Mouse (Mus musculus) megakaryocyte-erythroid progenitor cell, adult 5-6 weeks (primary cell): Measurements from ENCODE around the gene Cd55b. TPM values are rescaled to one million over a fixed set of nuclear protein-coding genes. Genes with fewer than 3 reads are reported as not detected.

Experiments
- ATAC-seq: replicated peaks from 2 replicates; pipeline ENCODE4 v1.8.0; 2016; ENCODE audit warnings: mild to moderate bottlenecking, inconsistent platforms; ENCODE audit not compliant: severe bottlenecking, poor library complexity, low FRiP score, low TSS enrichment
- total RNA-seq, 2 experiments: library from RNA; stranded (forward) in 1 of 2; stranded (reverse) in 1 of 2; fragments of 200-1000, 215-1000 nt in 1 of 2; fragments of >200 nt in 1 of 2; fragmentation: Nextera tagmentation in 1 of 2; gene quantifications; 2 replicates each; pipeline ENCODE4 v1.2.3; 2014 to 2017

Gene Cd55b
- total RNA-seq, 2 experiments from 2014 or later, result 0.50 to 0.56 TPM

- ATAC-seq, result no peak
Observed at GRCm38 (mm10) chr1:130371291-130371690, 51.5 kb downstream of the Cd55b start.

DNA sequence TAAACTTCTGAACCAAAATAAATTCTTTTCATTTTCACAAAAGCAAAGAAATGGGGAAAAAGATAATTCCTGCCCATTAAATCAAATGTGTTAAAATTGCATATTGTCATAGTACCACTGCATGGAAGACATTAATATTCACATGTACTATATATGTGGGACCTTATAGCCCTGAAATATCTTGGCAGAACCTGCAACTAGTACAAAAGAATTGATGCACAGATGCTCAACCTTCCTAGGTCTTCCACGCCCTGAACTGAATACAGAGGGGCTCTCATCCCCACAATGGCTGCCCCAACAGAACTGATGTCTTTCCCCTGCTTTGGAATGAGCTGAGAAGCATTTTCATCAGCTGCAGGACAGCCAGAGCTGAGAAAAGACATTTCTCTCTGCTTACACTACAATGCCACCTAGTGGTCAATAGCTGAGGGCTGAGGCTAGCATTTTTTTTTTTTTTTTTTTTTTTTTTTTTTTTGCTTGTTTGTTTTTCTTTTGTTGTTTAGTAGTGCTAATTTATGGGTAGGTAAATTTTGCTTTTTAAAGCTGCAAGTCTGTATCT, 72.7 kb downstream of the Cd55b start:
- peak; percentile 89 for ATAC-seq

DNA sequence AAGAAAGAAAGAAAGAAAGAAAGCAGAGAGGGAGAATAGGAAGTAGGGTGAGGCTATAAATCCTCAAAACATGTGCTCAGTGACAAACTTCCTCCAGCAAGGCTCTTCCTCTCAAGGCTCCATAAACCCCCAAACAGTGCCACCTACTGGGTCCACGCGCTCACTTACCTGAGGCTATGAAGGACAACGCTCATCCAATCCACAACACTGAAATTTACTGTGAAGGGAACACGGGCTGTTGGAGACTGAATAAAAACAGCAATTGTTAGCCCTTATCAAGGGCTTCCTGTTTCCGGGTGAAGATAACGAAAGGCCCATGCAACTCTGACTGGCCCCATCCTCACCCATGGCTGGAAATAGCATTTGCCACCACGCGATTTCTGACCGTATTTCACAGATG, 80.4 kb downstream of the Cd55b start:
- ATAC-seq, result peak; percentile 88

Other genes with a start within 250 kb of the Cd55b start
- 71.9 and 85.0 TPM in 2 replicates for gene Cd55, start 39.7 kb upstream of the Cd55b start, total RNA-seq (2014; fragmentation: Nextera tagmentation)
- gene Cd55, start 39.7 kb upstream of the Cd55b start, total RNA-seq (2017), result 39.8 and 54.7 TPM in 2 replicates
- gene Zp3r, start 206.6 kb upstream of the Cd55b start, total RNA-seq (2014; fragmentation: Nextera tagmentation), result not detected in 2 replicates
- gene Zp3r, start 206.6 kb upstream of the Cd55b start, total RNA-seq (2017), result not detected in 2 replicates
- not detected in 2 replicates for gene C4bp, start 238.6 kb upstream of the Cd55b start, total RNA-seq (2014; fragmentation: Nextera tagmentation)
- not detected in 2 replicates for gene C4bp, start 238.6 kb upstream of the Cd55b start, total RNA-seq (2017)